Mouse (Mus musculus) ES-Bruce4 (cell line): ENCODE measurements around the gene Gm6096.

ENCODE experiments used
- CTCF ChIP-seq: IDR thresholded peaks from one replicate; pipeline ENCODE4 v1.8.1; 2011; ENCODE audit warnings: low read depth, low read length
- EP300 ChIP-seq: IDR thresholded peaks from 2 replicates; pipeline ENCODE4 v1.6.1; 2011; ENCODE audit warnings: low read depth, low read length; ENCODE audit not compliant: insufficient read depth
- POLR2A ChIP-seq: IDR thresholded peaks from one replicate; pipeline ENCODE4 v1.8.1; 2011; ENCODE audit warnings: low read length; ENCODE audit not compliant: insufficient read depth

DNA sequence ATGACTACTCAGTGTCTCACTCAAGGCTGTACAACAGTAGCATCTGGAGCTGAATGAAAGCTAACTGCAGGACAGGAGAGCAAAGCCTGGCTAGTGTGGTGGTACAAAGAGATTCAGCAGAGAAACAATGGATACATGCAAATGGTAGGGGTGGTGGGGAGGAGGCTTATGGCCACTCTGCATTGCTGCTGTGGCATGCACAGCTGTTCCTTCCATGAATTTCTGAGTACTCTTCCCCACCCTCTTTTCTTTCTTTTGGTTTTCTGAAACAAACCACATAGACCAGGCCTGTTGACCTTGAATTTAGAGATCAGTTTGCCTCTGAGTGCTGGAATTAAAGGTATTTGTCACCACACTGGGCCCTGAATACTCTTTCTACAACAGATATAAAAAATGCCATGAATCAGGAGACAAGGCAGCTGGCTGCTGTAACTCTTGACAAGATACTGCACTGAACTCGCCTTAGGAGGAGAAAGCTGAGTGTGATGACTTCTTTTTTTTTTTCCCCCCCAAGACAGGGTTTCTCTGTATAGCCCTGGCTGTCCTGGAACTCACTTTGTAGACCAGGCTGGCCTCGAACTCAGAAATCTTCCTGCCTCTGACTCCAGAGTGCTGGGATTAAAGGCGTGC lies 3.9 kb upstream of the Gm6096 start:
- TF ChIP-seq CTCF (no peak), POLR2A (no peak), EP300 (peak; percentile 62; the same call in 1 of the 2 replicates)
